Mouse (Mus musculus) spleen, adult 2 months (tissue): ENCODE results near the gene Loxl1. TPM values are rescaled to one million over a fixed set of nuclear protein-coding genes. Genes with fewer than 3 reads are reported as not detected.
A peak's percentile ranks its signal among the peaks of the same experiment; 100 is the strongest.
"Not testable (repeated sequence)": the region's sequence is repeated elsewhere in the genome, so short reads cannot be mapped to it uniquely, and the experiment has no call there.

ENCODE experiments used
- DNase-seq, 2 experiments: peaks; one replicate each; pipeline versions ENCODE4 v3.0.0 to v3.0.0-alpha.2; 2012 to 2021; ENCODE audit warnings: low spot score in 2 of 2, low read depth in 1 of 2
- H3K27ac ChIP-seq: fragments of 200-500 bp; 2 replicates; pipeline ENCODE4 v1.5.1; 2012; ENCODE audit warnings: low read length, inconsistent platforms; ENCODE audit not compliant: insufficient read depth
- H3K27me3 ChIP-seq: fragments of 200-500 bp; 2 replicates; pipeline ENCODE4 v1.6.1; 2012; ENCODE audit warnings: mild to moderate bottlenecking, moderate library complexity, low read length, inconsistent platforms; ENCODE audit not compliant: control insufficient read depth, insufficient read depth
- H3K36me3 ChIP-seq: fragments of 200-500 bp; 2 replicates; pipeline ENCODE4 v1.6.1; 2012; ENCODE audit warnings: mild to moderate bottlenecking, low read length, inconsistent platforms; ENCODE audit not compliant: control insufficient read depth, insufficient read depth
- H3K4me1 ChIP-seq: fragments of 200-500 bp; 2 replicates; pipeline ENCODE4 v1.6.1; 2011; ENCODE audit warnings: inconsistent platforms; ENCODE audit not compliant: control insufficient read depth, insufficient read depth, insufficient read length
- H3K4me3 ChIP-seq: fragments of 200-500 bp; 2 replicates; pipeline ENCODE4 v1.5.1; 2011; ENCODE audit warnings: mild to moderate bottlenecking, inconsistent platforms; ENCODE audit not compliant: insufficient read depth, insufficient read length; ENCODE audit errors: extremely low read depth
- CTCF ChIP-seq: fragments of 200-500 bp; IDR thresholded peaks from 2 replicates; pipeline ENCODE4 v1.5.1; 2011; ENCODE audit warnings: mild to moderate bottlenecking, inconsistent platforms; ENCODE audit not compliant: insufficient read depth, insufficient read length, insufficient replicate concordance; ENCODE audit errors: extremely low read depth
- POLR2A ChIP-seq: fragments of 200-500 bp; IDR thresholded peaks from 2 replicates; pipeline ENCODE4 v1.6.1; 2011; ENCODE audit warnings: low read depth, low read length, inconsistent platforms
- WGBS: fragments of 180-500 bp; shearing (Covaris S2); methylation state at CpG from one replicate; pipeline ENCODE4 v1.1.7; 2018; 5-methylcytosine and 5-hydroxymethylcytosine counted together
- polyA plus RNA-seq: library from polyadenylated mRNA; depleted of rRNA; stranded (reverse); fragments of >200 nt; gene quantifications from 2 replicates; pipeline ENCODE4 v1.2.3, GENCODE M21; 2012

Loxl1 gene
- polyA plus RNA-seq, 1 experiment, result 29.5 TPM

GRCm38 (mm10) chr9:58253033-58253804 lies 59.8 kb downstream of the Loxl1 start, which contains the start of gene Stoml1:
Gene Stoml1, plus strand, starts transcription at chr9:58253164.
- H3K27me3 ChIP-seq, result no peaks in the 10 kb centered on the region
- peak within 1 kb of the TSS; percentile 62 for H3K4me3 ChIP-seq
- DNase-seq, result peak; percentile 86 to 92
- H3K27ac ChIP-seq, result peak within 1 kb of the TSS; percentile 92
- H3K36me3 ChIP-seq, result 0 out of 2 replicates have a peak, but pooled peaks cover 1% of the 10 kb centered on the region
- WGBS, result under 1% methylated on average over 31 of the region's 31 CpGs
- TF ChIP-seq POLR2A (peak; percentile 86), CTCF (peak; percentile 84; the same call in 1 of the 2 replicates)
- H3K4me1 ChIP-seq, result peaks cover 21% of the 10 kb centered on the region; the same call in 1 of the 2 replicates

- H3K27me3 ChIP-seq, H3K36me3 ChIP-seq, DNase-seq, H3K4me3 ChIP-seq: not testable (repeated sequence)
- WGBS, result 93% methylated on average over 1 of the region's 1 CpGs
- H3K4me1 ChIP-seq, result peaks cover 12% of the 10 kb centered on the region; the same call in 1 of the 2 replicates
- peak overlapping the region; percentile 92 for H3K27ac ChIP-seq
These were observed 62.3 kb downstream of the Loxl1 start for GRCm38 (mm10) chr9:58250730-58251129.

GRCm38 (mm10) chr9:58250322-58250721 lies 62.7 kb downstream of the Loxl1 start:
- DNase-seq, result no peak
- no peak overlapping the region for H3K4me3 ChIP-seq
- 60% methylated on average over 8 of the region's 8 CpGs for WGBS
- peaks cover 5% of the 10 kb centered on the region; the same call in 1 of the 2 replicates for H3K36me3 ChIP-seq
- TF ChIP-seq POLR2A (no peak), CTCF (no peak)
- peaks cover 12% of the 10 kb centered on the region; the same call in 1 of the 2 replicates for H3K4me1 ChIP-seq
- peak overlapping the region; percentile 92 for H3K27ac ChIP-seq
- no peaks in the 10 kb centered on the region for H3K27me3 ChIP-seq

- Histone ChIP-seq H3K27me3 (no peaks in the 10 kb centered on the region), H3K4me1 (peaks cover 7% of the 10 kb centered on the region; the same call in 1 of the 2 replicates), H3K27ac (peak within 1 kb of the TSS; percentile 92), H3K4me3 (peak within 1 kb of the TSS; percentile 83), H3K36me3 (peaks cover 6% of the 10 kb centered on the region; the same call in 1 of the 2 replicates)
- peak in 1 of 2 experiments; percentile 81 for DNase-seq
- WGBS, result 3% methylated on average over 16 of the region's 16 CpGs
- TF ChIP-seq POLR2A, result peak; percentile 41; the same call in 1 of the 2 replicates
- no peak for TF ChIP-seq CTCF
These were observed 63.3 kb downstream of the Loxl1 start, which contains the start of gene Pml for GRCm38 (mm10) chr9:58249592-58250192. Gene Pml, minus strand, starts transcription at chr9:58249786.

- Histone ChIP-seq H3K27me3 (no peaks in the 10 kb centered on the region), H3K4me1 (peaks cover 9% of the 10 kb centered on the region; the same call in 1 of the 2 replicates), H3K36me3 (peaks cover 11% of the 10 kb centered on the region; the same call in 1 of the 2 replicates), H3K27ac (peak overlapping the region; percentile 92), H3K4me3 (peak overlapping the region; percentile 83)
- TF ChIP-seq CTCF (no peak), POLR2A (no peak)
- WGBS, result 3% methylated on average over 7 of the region's 7 CpGs
- DNase-seq, result no peak
These were observed 64.1 kb downstream of the Loxl1 start for GRCm38 (mm10) chr9:58248746-58249413.

- TF ChIP-seq POLR2A (peak; percentile 7; the same call in 1 of the 2 replicates), CTCF (peak; percentile 80; the same call in 1 of the 2 replicates)
- peak; percentile 73 to 89 for DNase-seq
- WGBS, result 6% methylated on average over 25 of the region's 25 CpGs
These were observed 65.8 kb downstream of the Loxl1 start for GRCm38 (mm10) chr9:58247064-58247759.

More at GRCm38 (mm10) chr9:58247064-58247759, 65.8 kb downstream of the Loxl1 start:
- Histone ChIP-seq H3K27ac (peak overlapping the region; percentile 76), H3K4me1 (peaks cover 16% of the 10 kb centered on the region; the same call in 1 of the 2 replicates), H3K4me3 (peak overlapping the region; percentile 58), H3K27me3 (no peaks in the 10 kb centered on the region), H3K36me3 (peaks cover 13% of the 10 kb centered on the region; the same call in 1 of the 2 replicates)
